In the genomic region with DNA sequence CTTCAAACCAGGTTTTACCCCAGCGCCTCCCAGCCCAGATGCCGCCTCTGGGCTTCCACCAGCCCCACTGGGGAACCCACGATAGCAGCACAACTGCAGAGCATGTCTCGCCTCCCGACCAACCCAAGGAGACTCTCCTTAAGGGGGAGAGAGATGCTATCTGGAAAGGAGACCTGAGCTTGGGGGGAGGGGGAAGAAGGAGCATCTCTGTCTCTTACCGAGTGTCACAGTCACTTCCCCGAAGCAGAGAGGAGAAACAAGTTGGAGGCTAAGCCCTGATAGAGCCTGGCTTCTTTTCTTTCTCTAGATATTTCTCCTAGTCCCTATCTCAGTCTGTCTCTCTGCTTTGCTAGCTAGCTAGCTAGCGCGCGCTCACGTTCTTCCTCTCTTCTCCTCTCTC, we compare ENCODE assay signal across 8 mouse cellular contexts. TPM values are rescaled to one million over a fixed set of nuclear protein-coding genes. Genes with fewer than 3 reads are reported as not detected.
DNase-seq lines count a peak whose midpoint lies in the region; ATAC-seq and TF ChIP-seq lines count a peak whose summit lies in the region.

No protein-coding gene starts in this region.

- H3K4me1 ChIP-seq in heart, embryonic 10.5 days: no peaks in the 10 kb centered on the region
- 0 out of 2 replicates have a peak, but pooled peaks cover 3% of the 10 kb centered on the region for H3K4me1 ChIP-seq in hindbrain, embryonic 14.5 days (replicated peaks; ENCODE audit: control insufficient read depth, insufficient read depth, low read length)
- no peaks in the 10 kb centered on the region for H3K4me1 ChIP-seq in midbrain, embryonic 15.5 days

- 8% methylated on average over 11 of the region's 11 CpGs for WGBS in heart, embryonic 10.5 days
- 6% methylated on average over 11 of the region's 11 CpGs for WGBS in hindbrain, embryonic 14.5 days
- WGBS in midbrain, embryonic 15.5 days: 24% methylated on average over 11 of the region's 11 CpGs

- no peaks in the 10 kb centered on the region for H3K9me3 ChIP-seq in heart, embryonic 10.5 days
- no peaks in the 10 kb centered on the region for H3K9me3 ChIP-seq in hindbrain, embryonic 14.5 days (ENCODE audit: control insufficient read depth, low read length)
- no peaks in the 10 kb centered on the region for H3K9me3 ChIP-seq in midbrain, embryonic 15.5 days

- intact Hi-C loops in heart, postnatal 14 days (cut with DNase I): no loop called here

- no peak for TF ChIP-seq POLR2A in brain, embryonic 14.5 days (IDR thresholded peaks at IDR 0.05; ENCODE audit: borderline replicate concordance, extremely low read depth, insufficient read depth, insufficient read length, poor library complexity, severe bottlenecking)

- no peak for DNase-seq in heart, embryonic 10.5 days (ENCODE audit: low spot score)
- no peak for DNase-seq in heart, postnatal 14 days
- DNase-seq in brain, embryonic 14.5 days (ENCODE audit: low read depth): peak; percentile 61
- peak; percentile 36 for DNase-seq in hindbrain, embryonic 14.5 days (ENCODE audit: low spot score)
- no peak for DNase-seq in urinary bladder, postnatal 10 days (ENCODE audit: low spot score)
- no peak for DNase-seq in kidney, postnatal 36 days

- peak; percentile 86 for ATAC-seq in hindbrain, embryonic 14.5 days (ENCODE audit: low FRiP score)
- peak; percentile 90 for ATAC-seq in midbrain, embryonic 15.5 days (replicated peaks)
- ATAC-seq in inflammation-experienced regulatory T-cells, adult 6 months: no peak

- TF ChIP-seq CTCF in brain, embryonic 14.5 days (IDR thresholded peaks at IDR 0.05; ENCODE audit: borderline replicate concordance, extremely low read depth, insufficient read depth, insufficient read length): no peak

- H3K36me3 ChIP-seq in heart, embryonic 10.5 days: no peaks in the 10 kb centered on the region
- H3K36me3 ChIP-seq in hindbrain, embryonic 14.5 days (replicated peaks; ENCODE audit: control insufficient read depth, insufficient read depth): no peaks in the 10 kb centered on the region
- no peaks in the 10 kb centered on the region for H3K36me3 ChIP-seq in midbrain, embryonic 15.5 days (replicated peaks)

- no peak overlapping the region for H3K27ac ChIP-seq in heart, embryonic 10.5 days
- H3K27ac ChIP-seq in hindbrain, embryonic 14.5 days: peak overlapping the region; percentile 75
- peak overlapping the region; percentile 79 for H3K27ac ChIP-seq in midbrain, embryonic 15.5 days

- H3K4me2 ChIP-seq in hindbrain, embryonic 14.5 days (replicated peaks): peak overlapping the region; percentile 52
- peak overlapping the region; percentile 51 for H3K4me2 ChIP-seq in midbrain, embryonic 15.5 days

- peak overlapping the region; percentile 64 for H3K9ac ChIP-seq in hindbrain, embryonic 14.5 days
- H3K9ac ChIP-seq in midbrain, embryonic 15.5 days: peak overlapping the region; percentile 53

- H3K4me3 ChIP-seq in heart, embryonic 10.5 days: peak overlapping the region; percentile 45
- peak overlapping the region; percentile 44 for H3K4me3 ChIP-seq in hindbrain, embryonic 14.5 days (replicated peaks; ENCODE audit: low read length)
- peak overlapping the region; percentile 47 for H3K4me3 ChIP-seq in midbrain, embryonic 15.5 days

- H3K27me3 ChIP-seq in heart, embryonic 10.5 days (ENCODE audit: insufficient read depth, poor library complexity, severe bottlenecking): peaks cover 10% of the 10 kb centered on the region; the same call in 1 of the 2 replicates
- no peaks in the 10 kb centered on the region for H3K27me3 ChIP-seq in hindbrain, embryonic 14.5 days (ENCODE audit: control insufficient read depth, insufficient read depth, low read length)
- no peaks in the 10 kb centered on the region for H3K27me3 ChIP-seq in midbrain, embryonic 15.5 days (replicated peaks)

RNA-seq across cellular contexts. Expression of a gene that starts 0.9 kb away (rescaled TPM):
- polyA plus RNA-seq in heart, embryonic 10.5 days (2016; fragmentation: Nextera tagmentation; extraction: Ambion mirVana): 0.09 and 0.58 TPM in 2 replicates
- under 1 TPM; 0.29 to 0.37 TPM for total RNA-seq in heart, postnatal 14 days (2021)
- polyA plus RNA-seq in brain, embryonic 14.5 days (2012; rRNA removed): 26.1 and 42.3 TPM in 2 replicates
- polyA plus RNA-seq in hindbrain, embryonic 14.5 days (2014; fragmentation: Nextera tagmentation; extraction: Ambion mirVana): 30.2 and 34.2 TPM in 2 replicates
- polyA plus RNA-seq in midbrain, embryonic 15.5 days (2015; fragmentation: Nextera tagmentation; extraction: Ambion mirVana): 44.2 and 48.3 TPM in 2 replicates
- polyA plus RNA-seq in inflammation-experienced regulatory T-cells, adult 6 months (2017; shearing (Covaris generic)): not detected

Comparison
In these comparisons a context has a peak if more than half of its experiments do, and no peak if none do; other contexts are left out.
1. DNase-seq: peak in brain, embryonic 14.5 days (single experiment) and hindbrain, embryonic 14.5 days (single experiment); none in heart, embryonic 10.5 days (single experiment), heart, postnatal 14 days (0 of 2), urinary bladder, postnatal 10 days (single experiment) and kidney, postnatal 36 days (0 of 2).
2. RNA of a gene that starts 0.9 kb away (polyA plus RNA-seq): 44.2 to 48.3 TPM in midbrain, embryonic 15.5 days, 26.1 to 42.3 TPM in brain, embryonic 14.5 days and 30.2 to 34.2 TPM in hindbrain, embryonic 14.5 days; 0.09 to 0.58 TPM in heart, embryonic 10.5 days and not detected in inflammation-experienced regulatory T-cells, adult 6 months; every median in the first group is over 10 times any median in the second.
3. Peak in every context shown above with its lines, with median percentiles within 50 percentile points of each other: H3K4me3 ChIP-seq.